Mouse (Mus musculus): ENCODE measurements around the gene Mrtfa. TPM values are rescaled to one million over a fixed set of nuclear protein-coding genes. Genes with fewer than 3 reads are reported as not detected.
A peak's percentile ranks its signal among the peaks of the same experiment; 100 is the strongest.

Mrtfa gene
- polyA plus RNA-seq, 1 experiment from 2014 or later = 21.2 TPM

GRCm38 (mm10) chr15:81131152-81131551 is 59.4 kb downstream of the Mrtfa start:
- Histone ChIP-seq H3K27me3 (replicated peaks; ENCODE audit: control insufficient read depth, insufficient read depth, low read length) (no peaks in the 10 kb centered on the region), H3K4me2 (ENCODE audit: low read length) (no peak overlapping the region), H3K27ac (ENCODE audit: low read depth) (no peak overlapping the region), H3K36me3 (ENCODE audit: control insufficient read depth, insufficient read depth, low read length) (no peaks in the 10 kb centered on the region), H3K4me1 (replicated peaks; ENCODE audit: control insufficient read depth, insufficient read depth, low read length) (peaks cover 8% of the 10 kb centered on the region; the same call in 1 of the 2 replicates), H3K4me3 (ENCODE audit: low read depth, low read length) (no peak overlapping the region), H3K9me3 (ENCODE audit: control insufficient read depth, low read length) (no peaks in the 10 kb centered on the region), H3K9ac (ENCODE audit: low read length) (no peak overlapping the region)
- DNase-seq (ENCODE audit: low spot score) = no peak
- ATAC-seq (replicated peaks; ENCODE audit: low FRiP score, low TSS enrichment, low read depth) = no peak
- 89% methylated on average over 5 of the region's 5 CpGs for WGBS

GRCm38 (mm10) chr15:81129970-81130369 is 60.6 kb downstream of the Mrtfa start:
- H3K4me1 ChIP-seq (replicated peaks; ENCODE audit: control insufficient read depth, insufficient read depth, low read length) = peaks cover 8% of the 10 kb centered on the region; the same call in 1 of the 2 replicates
- WGBS = 81% methylated on average over 8 of the region's 8 CpGs

GRCm38 (mm10) chr15:81128155-81128838 is 62.3 kb downstream of the Mrtfa start:
- WGBS = 54% methylated on average over 5 of the region's 5 CpGs
- Histone ChIP-seq H3K4me1 (replicated peaks; ENCODE audit: control insufficient read depth, insufficient read depth, low read length) (peaks cover 10% of the 10 kb centered on the region; the same call in 1 of the 2 replicates), H3K36me3 (ENCODE audit: control insufficient read depth, insufficient read depth, low read length) (no peaks in the 10 kb centered on the region), H3K4me3 (ENCODE audit: low read depth, low read length) (no peak overlapping the region), H3K27ac (ENCODE audit: low read depth) (no peak overlapping the region), H3K9me3 (ENCODE audit: control insufficient read depth, low read length) (no peaks in the 10 kb centered on the region), H3K4me2 (ENCODE audit: low read length) (no peak overlapping the region), H3K9ac (ENCODE audit: low read length) (no peak overlapping the region), H3K27me3 (replicated peaks; ENCODE audit: control insufficient read depth, insufficient read depth, low read length) (no peaks in the 10 kb centered on the region)
- ATAC-seq (replicated peaks; ENCODE audit: low FRiP score, low TSS enrichment, low read depth) = peak; percentile 64; the same call in 1 of the 2 replicates
- DNase-seq (ENCODE audit: low spot score) = no peak

More at GRCm38 (mm10) chr15:81129970-81130369, 60.6 kb downstream of the Mrtfa start:
- Histone ChIP-seq H3K36me3 (ENCODE audit: control insufficient read depth, insufficient read depth, low read length) (no peaks in the 10 kb centered on the region), H3K4me2 (ENCODE audit: low read length) (no peak overlapping the region), H3K27ac (ENCODE audit: low read depth) (no peak overlapping the region), H3K9ac (ENCODE audit: low read length) (no peak overlapping the region), H3K4me3 (ENCODE audit: low read depth, low read length) (no peak overlapping the region), H3K27me3 (replicated peaks; ENCODE audit: control insufficient read depth, insufficient read depth, low read length) (no peaks in the 10 kb centered on the region), H3K9me3 (ENCODE audit: control insufficient read depth, low read length) (no peaks in the 10 kb centered on the region)
- DNase-seq (ENCODE audit: low spot score) (no peak), ATAC-seq (replicated peaks; ENCODE audit: low FRiP score, low TSS enrichment, low read depth) (no peak)

GRCm38 (mm10) chr15:81124282-81124681 is 66.3 kb downstream of the Mrtfa start:
- Histone ChIP-seq H3K4me1 (replicated peaks; ENCODE audit: control insufficient read depth, insufficient read depth, low read length) (peaks cover 13% of the 10 kb centered on the region; the same call in 1 of the 2 replicates), H3K27ac (ENCODE audit: low read depth) (no peak overlapping the region), H3K36me3 (ENCODE audit: control insufficient read depth, insufficient read depth, low read length) (no peaks in the 10 kb centered on the region), H3K9ac (ENCODE audit: low read length) (no peak overlapping the region), H3K27me3 (replicated peaks; ENCODE audit: control insufficient read depth, insufficient read depth, low read length) (no peaks in the 10 kb centered on the region), H3K4me3 (ENCODE audit: low read depth, low read length) (no peak overlapping the region), H3K9me3 (ENCODE audit: control insufficient read depth, low read length) (no peaks in the 10 kb centered on the region), H3K4me2 (ENCODE audit: low read length) (no peak overlapping the region)
- WGBS = 93% methylated on average over 2 of the region's 2 CpGs
- ATAC-seq (replicated peaks; ENCODE audit: low FRiP score, low TSS enrichment, low read depth) = no peak
- no peak for DNase-seq (ENCODE audit: low spot score)

- no peaks in the 10 kb centered on the region for H3K36me3 ChIP-seq (ENCODE audit: control insufficient read depth, insufficient read depth, low read length)
- no peaks in the 10 kb centered on the region for H3K9me3 ChIP-seq (ENCODE audit: control insufficient read depth, low read length)
- DNase-seq (ENCODE audit: low spot score) (no peak), ATAC-seq (replicated peaks; ENCODE audit: low FRiP score, low TSS enrichment, low read depth) (no peak)
- H3K27me3 ChIP-seq (replicated peaks; ENCODE audit: control insufficient read depth, insufficient read depth, low read length) = no peaks in the 10 kb centered on the region
- no peak overlapping the region for H3K4me3 ChIP-seq (ENCODE audit: low read depth, low read length)
- H3K4me2 ChIP-seq (ENCODE audit: low read length) = no peak overlapping the region
- no peak overlapping the region for H3K27ac ChIP-seq (ENCODE audit: low read depth)
- 53% methylated on average over 5 of the region's 5 CpGs for WGBS
- H3K9ac ChIP-seq (ENCODE audit: low read length) = no peak overlapping the region
- H3K4me1 ChIP-seq (replicated peaks; ENCODE audit: control insufficient read depth, insufficient read depth, low read length) = peaks cover 6% of the 10 kb centered on the region; the same call in 1 of the 2 replicates
Observed at GRCm38 (mm10) chr15:81123122-81123521, 67.4 kb downstream of the Mrtfa start.

- H3K9me3 ChIP-seq (ENCODE audit: control insufficient read depth, low read length) = no peaks in the 10 kb centered on the region
- H3K27ac ChIP-seq (ENCODE audit: low read depth) = no peak overlapping the region
- H3K4me1 ChIP-seq (replicated peaks; ENCODE audit: control insufficient read depth, insufficient read depth, low read length) = peaks cover 6% of the 10 kb centered on the region; the same call in 1 of the 2 replicates
- DNase-seq (ENCODE audit: low spot score) (no peak), ATAC-seq (replicated peaks; ENCODE audit: low FRiP score, low TSS enrichment, low read depth) (no peak)
- H3K4me2 ChIP-seq (ENCODE audit: low read length) = no peak overlapping the region
- no peaks in the 10 kb centered on the region for H3K36me3 ChIP-seq (ENCODE audit: control insufficient read depth, insufficient read depth, low read length)
- 38% methylated on average over 4 of the region's 4 CpGs for WGBS
- H3K9ac ChIP-seq (ENCODE audit: low read length) = no peak overlapping the region
- H3K27me3 ChIP-seq (replicated peaks; ENCODE audit: control insufficient read depth, insufficient read depth, low read length) = no peaks in the 10 kb centered on the region
- H3K4me3 ChIP-seq (ENCODE audit: low read depth, low read length) = no peak overlapping the region
Observed at GRCm38 (mm10) chr15:81122535-81122934, 68.0 kb downstream of the Mrtfa start.

- no peak for ATAC-seq (replicated peaks; ENCODE audit: low FRiP score, low TSS enrichment, low read depth)
- no peak overlapping the region for H3K4me2 ChIP-seq (ENCODE audit: low read length)
- no peak for DNase-seq (ENCODE audit: low spot score)
- whole genome bisulfite sequencing = 65% methylated on average over 2 of the region's 2 CpGs
- no peaks in the 10 kb centered on the region for H3K27me3 ChIP-seq (replicated peaks; ENCODE audit: control insufficient read depth, insufficient read depth, low read length)
- peaks cover 6% of the 10 kb centered on the region; the same call in 1 of the 2 replicates for H3K4me1 ChIP-seq (replicated peaks; ENCODE audit: control insufficient read depth, insufficient read depth, low read length)
- no peak overlapping the region for H3K9ac ChIP-seq (ENCODE audit: low read length)
- no peak overlapping the region for H3K4me3 ChIP-seq (ENCODE audit: low read depth, low read length)
- no peak overlapping the region for H3K27ac ChIP-seq (ENCODE audit: low read depth)
- H3K36me3 ChIP-seq (ENCODE audit: control insufficient read depth, insufficient read depth, low read length) = 0 out of 2 replicates have a peak, but pooled peaks cover 3% of the 10 kb centered on the region
- no peaks in the 10 kb centered on the region for H3K9me3 ChIP-seq (ENCODE audit: control insufficient read depth, low read length)
Observed at GRCm38 (mm10) chr15:81122078-81122477, 68.5 kb downstream of the Mrtfa start.

- ATAC-seq (replicated peaks; ENCODE audit: low FRiP score, low TSS enrichment, low read depth) (no peak), DNase-seq (ENCODE audit: low spot score) (no peak)
- H3K4me2 ChIP-seq (ENCODE audit: low read length) = no peak overlapping the region
- H3K4me3 ChIP-seq (ENCODE audit: low read depth, low read length) = no peak overlapping the region
- no peak overlapping the region for H3K9ac ChIP-seq (ENCODE audit: low read length)
- peaks cover 6% of the 10 kb centered on the region; the same call in 1 of the 2 replicates for H3K4me1 ChIP-seq (replicated peaks; ENCODE audit: control insufficient read depth, insufficient read depth, low read length)
- H3K27me3 ChIP-seq (replicated peaks; ENCODE audit: control insufficient read depth, insufficient read depth, low read length) = no peaks in the 10 kb centered on the region
- H3K9me3 ChIP-seq (ENCODE audit: control insufficient read depth, low read length) = no peaks in the 10 kb centered on the region
- H3K36me3 ChIP-seq (ENCODE audit: control insufficient read depth, insufficient read depth, low read length) = 0 out of 2 replicates have a peak, but pooled peaks cover 7% of the 10 kb centered on the region
- 79% methylated on average over 7 of the region's 7 CpGs for WGBS
- H3K27ac ChIP-seq (ENCODE audit: low read depth) = no peak overlapping the region
Observed at GRCm38 (mm10) chr15:81120946-81121345, 69.6 kb downstream of the Mrtfa start.

- ATAC-seq (replicated peaks; ENCODE audit: low FRiP score, low TSS enrichment, low read depth) (no peak), DNase-seq (ENCODE audit: low spot score) (no peak)
- no peaks in the 10 kb centered on the region for H3K9me3 ChIP-seq (ENCODE audit: control insufficient read depth, low read length)
- H3K4me1 ChIP-seq (replicated peaks; ENCODE audit: control insufficient read depth, insufficient read depth, low read length) = peaks cover 6% of the 10 kb centered on the region; the same call in 1 of the 2 replicates
- H3K9ac ChIP-seq (ENCODE audit: low read length) = no peak overlapping the region
- H3K27ac ChIP-seq (ENCODE audit: low read depth) = no peak overlapping the region
- H3K4me3 ChIP-seq (ENCODE audit: low read depth, low read length) = no peak overlapping the region
- WGBS = 69% methylated on average over 6 of the region's 6 CpGs
- H3K36me3 ChIP-seq (ENCODE audit: control insufficient read depth, insufficient read depth, low read length) = 0 out of 2 replicates have a peak, but pooled peaks cover 7% of the 10 kb centered on the region
- H3K4me2 ChIP-seq (ENCODE audit: low read length) = no peak overlapping the region
- H3K27me3 ChIP-seq (replicated peaks; ENCODE audit: control insufficient read depth, insufficient read depth, low read length) = no peaks in the 10 kb centered on the region
Observed at GRCm38 (mm10) chr15:81120140-81120539, 70.4 kb downstream of the Mrtfa start.
